Mouse (Mus musculus) adrenal gland, postnatal 36 days (tissue): ENCODE results near the gene Ccnb1ip1. TPM values are rescaled to one million over a fixed set of nuclear protein-coding genes. Genes with fewer than 3 reads are reported as not detected.
"Not testable (repeated sequence)": the region's sequence is repeated elsewhere in the genome, so short reads cannot be mapped to it uniquely, and the experiment has no call there.

ENCODE experiments used
- DNase-seq, 2 experiments: peaks; one replicate each; pipeline ENCODE4 v3.0.0; 2021; ENCODE audit warnings: mixed read lengths in 1 of 2
- long read RNA-seq, 2 experiments: library from polyadenylated mRNA; stranded (forward); transcript quantifications; one replicate each; pipeline ENCODE4 v2.0.0; 2021; ENCODE audit warnings: borderline sequencing depth in 2 of 2
- total RNA-seq, 2 experiments: library from RNA; stranded (reverse); gene quantifications; 2 replicates each; pipeline ENCODE4 v1.2.3; 2021

Gene Ccnb1ip1
- not detected for total RNA-seq
- long read RNA-seq, experiment 1 = 0 reads
- long read RNA-seq, experiment 2 = 0 reads

- DNase-seq = peak; percentile 93 to 94
These were observed at the start of gene Ccnb1ip1, which contains the start of gene Parp2 for GRCm38 (mm10) chr14:50807487-50808072. TSS of gene Ccnb1ip1 (minus strand) at chr14:50807732. TSS of gene Parp2 (plus strand) at chr14:50807841.

- no peak for DNase-seq
These were observed 48.3 kb upstream of the Ccnb1ip1 start for GRCm38 (mm10) chr14:50855788-50856187.

- DNase-seq = no peak
These were observed 29.7 kb upstream of the Ccnb1ip1 start for GRCm38 (mm10) chr14:50837236-50837635.

GRCm38 (mm10) chr14:50834435-50834834 lies 26.9 kb upstream of the Ccnb1ip1 start:
- DNase-seq = no peak

- peak; percentile 26 to 43 for DNase-seq
These were observed 26.4 kb upstream of the Ccnb1ip1 start for GRCm38 (mm10) chr14:50833964-50834363.

- DNase-seq = peak in 1 of 2 experiments; percentile 20
These were observed 22.3 kb upstream of the Ccnb1ip1 start for GRCm38 (mm10) chr14:50829878-50830277.

- no peak for DNase-seq
These were observed 19.0 kb upstream of the Ccnb1ip1 start for GRCm38 (mm10) chr14:50826579-50826978.

- DNase-seq = no peak
These were observed 16.7 kb upstream of the Ccnb1ip1 start for GRCm38 (mm10) chr14:50824219-50824618.

- DNase-seq = no peak
These were observed 15.7 kb upstream of the Ccnb1ip1 start for GRCm38 (mm10) chr14:50823240-50823639.

GRCm38 (mm10) chr14:50813060-50813459 lies 5.5 kb upstream of the Ccnb1ip1 start:
- no peak for DNase-seq

- not testable (repeated sequence) for DNase-seq
These were observed 1.1 kb downstream of the Ccnb1ip1 start for GRCm38 (mm10) chr14:50806469-50806868.

GRCm38 (mm10) chr14:50804683-50805082 lies 2.8 kb downstream of the Ccnb1ip1 start:
- no peak for DNase-seq

GRCm38 (mm10) chr14:50802843-50803562 lies 4.5 kb downstream of the Ccnb1ip1 start:
- no peak for DNase-seq

- no peak for DNase-seq
These were observed 5.1 kb downstream of the Ccnb1ip1 start for GRCm38 (mm10) chr14:50802441-50802840.

- peak in 1 of 2 experiments; percentile 35 for DNase-seq
These were observed 7.9 kb downstream of the Ccnb1ip1 start for GRCm38 (mm10) chr14:50799502-50800259.

- DNase-seq = peak in 1 of 2 experiments; percentile 13
These were observed 9.0 kb downstream of the Ccnb1ip1 start for GRCm38 (mm10) chr14:50798512-50798911.

GRCm38 (mm10) chr14:50796464-50796863 lies 11.1 kb downstream of the Ccnb1ip1 start:
- no peak for DNase-seq

- no peak for DNase-seq
These were observed 11.6 kb downstream of the Ccnb1ip1 start for GRCm38 (mm10) chr14:50795965-50796364.

GRCm38 (mm10) chr14:50795261-50795935 lies 12.1 kb downstream of the Ccnb1ip1 start:
- no peak for DNase-seq

GRCm38 (mm10) chr14:50788157-50788556 lies 19.4 kb downstream of the Ccnb1ip1 start:
- DNase-seq = no peak

- DNase-seq = peak; percentile 92 to 94
These were observed 22.3 kb downstream of the Ccnb1ip1 start, which contains the start of gene Ttc5 for GRCm38 (mm10) chr14:50785251-50785637. TSS of gene Ttc5 (minus strand) at chr14:50785519.
